Mouse (Mus musculus): ENCODE measurements around the gene Lcn5.

The Lcn5 gene

DNA sequence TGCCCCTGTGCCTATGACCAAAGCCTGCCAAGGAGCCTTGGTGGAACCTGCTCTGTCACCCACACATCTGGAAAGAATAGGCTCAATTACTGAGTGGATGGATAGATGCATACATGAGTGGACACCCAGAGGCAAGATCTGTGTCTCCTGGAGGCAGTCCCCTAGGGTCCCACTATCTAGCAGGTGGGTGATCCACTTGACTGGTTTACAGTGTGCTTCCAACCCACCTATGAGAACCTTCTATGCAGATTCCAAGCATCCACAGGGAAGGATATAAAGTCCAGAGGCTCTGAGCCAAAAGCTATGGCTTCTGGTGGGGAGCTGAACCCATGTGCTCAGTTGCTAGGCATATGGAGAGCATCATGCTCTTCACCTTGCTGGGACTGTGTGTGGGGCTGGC is at the start of gene Lcn5:
Gene Lcn5, plus strand, starts transcription at position 301 of the 400 bp plus-strand sequence.
- no peak for DNase-seq (ENCODE audit: low read depth, low spot score)

GRCm38 (mm10) chr2:25608671-25609070 is 49.1 kb upstream of the Lcn5 start:
- DNase-seq (ENCODE audit: low read depth, low spot score): no peak

DNA sequence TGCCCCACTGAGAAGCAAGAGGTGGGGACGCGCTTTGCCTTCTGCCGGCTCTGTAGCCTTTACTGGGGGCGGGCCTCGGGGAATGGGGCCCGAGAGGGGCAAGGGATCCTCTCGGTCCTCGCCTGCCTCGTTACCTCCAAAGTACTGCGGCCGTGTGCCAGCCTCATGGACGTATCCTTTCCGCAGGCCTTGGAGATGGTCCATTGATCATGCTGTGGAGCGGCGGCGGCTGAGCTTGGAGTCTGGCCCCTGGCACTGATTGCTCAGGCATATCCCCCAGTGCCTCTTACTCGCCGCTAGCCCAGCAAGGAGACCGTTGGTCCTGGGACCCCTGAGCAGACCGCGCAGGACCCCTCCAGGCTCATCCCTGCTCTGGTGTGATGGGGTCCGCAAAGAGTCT is 41.4 kb upstream of the Lcn5 start:
- DNase-seq (ENCODE audit: low read depth, low spot score): no peak

DNA sequence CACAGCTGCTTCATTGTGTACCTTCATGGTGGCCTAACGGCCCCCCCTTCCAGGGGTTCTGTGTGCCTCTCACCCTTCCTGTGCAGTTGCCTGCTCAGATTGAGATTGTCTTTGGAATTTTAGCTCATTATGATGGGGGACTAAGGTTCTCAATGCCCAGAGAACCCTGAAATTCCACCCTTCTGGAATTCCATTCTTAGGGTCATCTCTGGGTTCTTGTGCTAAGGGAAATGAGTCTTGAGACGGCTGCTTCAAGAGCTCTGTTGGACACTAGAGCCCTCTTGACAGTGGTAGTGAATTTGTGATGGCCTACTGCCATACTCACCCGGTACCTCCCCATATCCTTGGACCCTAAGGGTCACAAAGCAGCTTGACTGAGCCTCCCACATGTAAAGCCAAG is 40.2 kb upstream of the Lcn5 start, which contains the start of gene Ccdc183:
Gene Ccdc183, minus strand, starts transcription at position 101 of the 400 bp plus-strand sequence.
- DNase-seq (ENCODE audit: low read depth, low spot score): no peak

DNA sequence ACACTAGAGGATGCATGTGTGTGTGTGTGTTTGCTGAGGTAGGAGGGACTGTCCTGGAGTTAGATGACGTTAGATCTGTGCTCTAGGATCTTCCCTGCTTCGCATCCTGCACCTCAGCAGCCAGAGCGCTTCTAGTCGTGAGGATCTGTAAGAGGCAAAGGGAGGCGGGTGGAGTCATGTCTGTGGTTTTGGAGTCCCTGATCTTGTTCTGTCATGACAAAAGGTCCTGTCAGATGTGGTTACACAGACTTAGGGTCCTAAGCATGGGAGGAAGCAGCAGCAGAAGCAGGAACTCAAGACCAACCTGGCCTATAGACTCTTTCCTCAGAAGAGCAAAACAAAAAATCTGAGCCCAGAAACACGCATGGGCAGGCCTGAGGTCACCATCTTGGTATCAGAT is 37.4 kb upstream of the Lcn5 start:
- no peak for DNase-seq (ENCODE audit: low read depth, low spot score)

GRCm38 (mm10) chr2:25620852-25621228 is 36.9 kb upstream of the Lcn5 start:
- DNase-seq (ENCODE audit: low read depth, low spot score): no peak

DNA sequence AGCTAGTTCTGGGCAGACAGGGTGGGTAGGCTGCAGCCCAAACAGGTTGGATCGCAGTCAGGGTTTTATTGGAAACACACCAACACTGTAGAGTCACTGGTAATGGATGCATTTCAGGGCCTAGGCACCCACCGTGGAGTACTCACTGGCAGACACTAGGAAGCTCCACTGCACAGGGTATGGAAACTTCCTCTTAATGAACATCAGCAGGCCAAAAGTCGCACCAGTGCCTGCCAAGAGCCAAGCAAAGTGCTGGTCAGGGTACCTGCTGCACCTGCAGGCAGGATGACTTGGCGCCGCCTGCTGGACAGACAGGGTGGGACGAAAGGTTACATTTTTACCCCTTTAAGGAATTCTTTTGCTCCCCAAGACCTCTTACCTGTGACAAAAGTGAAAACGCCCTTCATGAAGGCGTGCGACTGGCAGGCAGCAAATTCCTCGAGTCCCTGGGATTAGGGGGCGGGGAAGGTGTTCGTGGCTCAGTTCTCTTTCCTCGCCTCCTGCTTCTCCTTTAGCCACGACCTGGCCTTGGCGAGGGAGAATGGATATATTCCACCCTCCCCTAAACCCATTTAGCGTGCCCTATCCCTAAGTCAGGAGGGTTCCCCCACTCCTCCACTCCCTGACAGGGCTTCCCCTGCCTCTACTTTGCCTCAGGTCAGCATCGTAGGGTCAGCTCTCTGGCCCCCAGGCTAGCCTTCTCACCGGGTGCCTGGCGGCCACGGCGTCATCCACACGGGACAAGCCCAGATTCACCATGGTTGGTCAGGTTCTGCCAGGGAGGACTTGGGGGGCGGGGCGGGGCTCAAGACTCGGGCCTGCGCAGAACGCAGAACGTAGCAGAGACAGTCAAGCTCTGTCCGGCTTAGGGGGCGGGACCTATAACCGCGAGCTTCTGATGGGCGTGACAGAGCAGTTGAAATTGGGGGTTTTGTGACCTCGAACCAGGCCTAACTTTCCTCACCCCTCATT is 36.2 kb upstream of the Lcn5 start, which contains the start of gene Tmem141:
Gene Tmem141, minus strand, starts transcription at position 777 of the 972 bp plus-strand sequence.
- DNase-seq (ENCODE audit: low read depth, low spot score): peak; percentile 69

DNA sequence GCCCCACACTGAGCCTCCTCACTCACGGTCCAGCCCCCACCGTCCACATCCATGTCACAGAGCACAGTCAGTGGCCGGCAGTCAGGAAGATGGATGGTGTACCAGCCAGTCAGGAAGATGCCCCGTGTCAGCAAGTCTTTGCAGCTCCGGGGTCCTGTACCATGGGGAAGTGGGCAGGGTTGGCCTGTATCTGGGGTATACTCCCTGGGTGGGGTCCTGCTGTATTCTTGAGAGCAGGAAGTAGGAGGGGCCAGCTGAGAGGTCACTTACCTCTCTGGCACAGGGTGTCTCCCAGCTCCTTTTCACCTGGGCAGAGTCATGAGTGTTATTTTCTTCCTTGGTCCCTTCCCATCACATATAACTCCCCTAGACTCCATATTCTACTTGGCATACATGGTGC is 31.8 kb upstream of the Lcn5 start:
- no peak for DNase-seq (ENCODE audit: low read depth, low spot score)

- no peak for DNase-seq (ENCODE audit: low read depth, low spot score)
Observed at GRCm38 (mm10) chr2:25627811-25628210, 29.9 kb upstream of the Lcn5 start, which contains the start of gene Fcna. Gene Fcna, minus strand, starts transcription at chr2:25628030.

DNA sequence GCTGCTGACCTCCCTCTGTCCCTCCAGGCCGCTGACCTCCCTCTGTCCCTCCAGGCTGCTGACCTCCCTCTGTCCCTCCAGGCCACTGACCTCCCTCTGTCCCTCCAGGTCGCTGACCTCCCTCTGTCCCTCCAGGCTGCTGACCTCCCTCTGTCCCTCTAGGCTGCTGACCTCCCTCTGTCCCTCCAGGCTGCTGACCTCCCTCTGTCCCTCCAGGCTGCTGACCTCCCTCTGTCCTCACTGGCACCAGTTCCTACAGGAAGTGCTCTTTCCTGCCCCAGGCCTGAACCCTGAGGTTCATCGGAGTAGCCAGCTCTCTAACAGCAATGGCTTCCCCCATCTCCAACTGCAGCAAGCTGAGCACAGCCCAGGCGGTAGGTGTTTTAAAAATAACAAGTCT is 29.0 kb upstream of the Lcn5 start:
- no peak for DNase-seq (ENCODE audit: low read depth, low spot score)

DNA sequence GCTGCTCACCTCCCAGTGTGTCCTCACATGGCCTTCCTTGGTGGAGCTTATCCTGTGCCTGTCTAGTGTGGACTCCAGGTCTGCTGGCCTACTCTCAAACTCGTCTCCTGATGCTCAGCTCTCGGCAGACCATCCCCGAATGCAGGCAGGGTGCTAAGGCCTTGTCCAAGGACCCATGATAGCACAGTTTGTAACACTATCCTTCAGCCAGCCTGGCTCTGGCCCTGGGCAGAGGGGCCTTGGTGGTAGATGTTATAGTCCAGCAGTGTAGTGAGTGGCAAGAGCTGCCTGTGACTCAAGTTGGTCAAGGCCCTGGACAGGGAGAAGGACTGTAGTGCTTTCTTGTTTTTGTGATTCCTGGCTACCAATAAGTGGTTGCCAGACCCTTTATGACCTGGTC is 24.1 kb upstream of the Lcn5 start:
- no peak for DNase-seq (ENCODE audit: low read depth, low spot score)

DNA sequence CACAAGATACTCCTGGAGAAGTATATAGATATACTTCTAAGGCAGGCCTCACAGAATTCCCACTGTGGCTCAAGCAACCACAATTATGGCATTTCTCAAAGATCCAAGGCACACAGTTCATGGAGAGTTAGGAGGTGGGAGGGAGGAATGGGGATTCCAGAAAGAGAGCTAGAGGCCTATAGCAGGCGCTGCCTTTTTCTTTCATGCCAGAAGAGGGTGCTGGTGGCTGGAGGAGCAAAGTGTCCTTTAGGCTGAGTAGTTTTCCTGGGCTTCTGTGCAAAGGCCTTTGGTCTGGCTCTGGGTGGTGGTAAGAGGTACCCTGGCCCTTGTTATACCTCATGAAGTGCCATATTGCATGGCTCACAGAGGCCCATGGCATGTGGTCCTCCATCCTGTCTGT is 23.7 kb upstream of the Lcn5 start:
- DNase-seq (ENCODE audit: low read depth, low spot score): no peak

GRCm38 (mm10) chr2:25639890-25640289 is 17.9 kb upstream of the Lcn5 start:
- no peak for DNase-seq (ENCODE audit: low read depth, low spot score)

GRCm38 (mm10) chr2:25652902-25653301 is 4.8 kb upstream of the Lcn5 start, which contains the start of gene Lcn8:
Gene Lcn8, plus strand, starts transcription at chr2:25653120.
- no peak for DNase-seq (ENCODE audit: low read depth, low spot score)

DNA sequence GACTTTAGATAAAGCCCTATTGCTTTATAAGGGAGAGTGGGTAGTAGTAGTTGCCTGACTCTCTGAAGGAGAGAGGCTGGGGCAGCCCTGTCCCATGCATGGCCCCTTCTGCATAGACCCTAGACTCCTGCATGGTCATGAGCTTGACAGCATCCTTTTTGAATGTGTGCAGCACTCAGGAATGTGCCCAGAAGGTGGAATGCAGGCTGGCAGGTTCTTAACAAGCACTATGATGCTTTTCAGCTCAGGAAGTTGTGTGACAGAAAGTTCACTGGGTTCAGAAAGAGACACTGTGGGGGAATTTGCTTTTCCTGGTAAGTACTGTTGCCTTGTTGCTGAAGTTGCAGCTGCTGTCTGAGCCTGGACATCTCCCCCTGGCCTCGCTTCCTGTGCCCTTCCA is 3.2 kb upstream of the Lcn5 start:
- DNase-seq (ENCODE audit: low read depth, low spot score): no peak

DNA sequence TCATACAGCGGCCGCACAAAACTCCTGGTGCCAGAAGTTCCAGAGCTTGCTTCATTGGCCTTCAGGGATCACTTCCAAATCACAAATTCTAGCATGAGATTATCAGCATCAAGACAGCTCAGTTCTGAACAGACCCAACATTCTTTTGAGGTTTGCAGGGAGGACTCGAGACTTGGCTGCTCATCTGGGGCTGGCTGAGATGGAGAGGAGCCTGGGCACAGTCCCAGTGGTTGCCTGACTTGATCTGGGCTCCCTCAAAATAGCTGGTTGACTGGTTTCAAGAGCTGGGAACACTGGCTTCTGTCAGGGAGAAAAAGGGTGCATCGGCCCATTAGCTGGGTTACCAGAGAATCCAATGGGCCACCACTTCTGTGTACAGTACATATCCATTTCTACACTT is 1.1 kb upstream of the Lcn5 start:
- no peak for DNase-seq (ENCODE audit: low read depth, low spot score)

DNA sequence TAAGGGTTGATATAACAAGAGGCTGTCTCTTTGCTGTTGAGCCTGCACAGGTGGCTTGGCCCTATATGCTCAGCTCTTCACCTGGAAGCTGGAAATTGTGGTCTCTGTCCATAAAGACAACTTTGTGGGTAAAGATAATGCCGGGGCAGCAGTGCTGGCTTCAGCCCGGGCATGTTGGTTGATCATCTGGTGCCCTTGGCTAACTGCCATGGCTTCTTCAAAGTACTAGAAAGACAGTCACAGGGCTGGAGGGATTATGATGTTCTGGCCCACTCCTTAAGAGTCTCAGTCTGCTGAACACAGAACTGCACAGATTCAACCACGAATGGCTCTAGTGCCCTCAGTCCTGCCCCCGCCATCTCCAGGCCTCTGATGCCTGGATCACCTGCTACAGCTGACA is 506 bp upstream of the Lcn5 start:
- no peak for DNase-seq (ENCODE audit: low read depth, low spot score)

DNA sequence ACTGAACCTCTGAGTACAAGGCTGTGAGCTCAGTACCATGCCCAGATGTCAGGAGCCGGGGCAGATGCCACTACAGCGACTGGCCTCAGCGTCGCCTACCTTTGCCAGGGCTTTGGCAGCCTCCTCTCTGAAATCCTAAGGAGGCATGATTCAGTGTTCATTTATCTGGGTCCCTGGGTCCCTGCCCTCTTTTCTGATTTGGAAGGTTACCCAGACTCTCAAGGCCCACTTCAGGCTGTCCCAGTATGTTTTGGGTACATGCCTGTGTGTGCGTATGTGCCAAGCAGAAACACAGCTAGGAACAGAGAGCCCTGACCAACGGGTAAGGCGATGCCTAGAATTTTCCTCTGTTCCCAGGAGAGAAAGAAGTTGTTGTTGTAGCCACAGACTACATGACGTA is 2.5 kb downstream of the Lcn5 start:
- DNase-seq (ENCODE audit: low read depth, low spot score): no peak

DNA sequence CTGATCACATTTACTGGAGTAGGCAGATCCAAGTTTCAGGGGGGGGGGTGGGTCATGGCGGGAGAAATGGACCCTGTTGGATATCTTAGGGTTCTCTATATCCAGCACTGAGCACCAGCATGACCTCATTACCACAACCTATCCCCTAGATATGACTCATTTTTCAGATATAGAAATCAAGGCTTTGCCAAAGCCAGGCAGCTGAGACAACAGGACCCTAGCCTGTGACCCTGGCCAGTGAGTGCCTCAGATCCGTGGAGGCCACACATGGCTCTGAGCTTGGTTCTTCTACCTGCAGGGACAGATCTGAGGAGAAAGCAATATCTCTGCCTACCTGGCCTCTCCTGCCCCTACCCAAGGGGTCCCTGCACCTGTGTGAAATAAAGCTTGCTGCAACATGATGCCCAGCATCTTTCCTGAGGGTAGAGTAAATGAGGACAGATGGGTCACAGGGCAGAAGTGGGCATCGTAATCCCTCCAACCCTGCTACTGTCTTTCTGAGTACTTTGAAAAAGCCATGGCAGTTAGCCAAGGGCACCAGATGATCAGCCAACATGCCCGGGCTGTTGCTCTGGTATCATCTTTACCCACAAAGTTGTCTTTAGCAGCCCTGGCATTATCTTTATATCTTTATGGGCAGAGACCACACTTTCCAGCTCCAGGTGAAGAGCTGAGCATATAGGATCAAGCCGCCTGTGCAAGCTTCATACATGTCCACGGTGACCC is 3.7 kb downstream of the Lcn5 start:
- DNase-seq (ENCODE audit: low read depth, low spot score): no peak

DNA sequence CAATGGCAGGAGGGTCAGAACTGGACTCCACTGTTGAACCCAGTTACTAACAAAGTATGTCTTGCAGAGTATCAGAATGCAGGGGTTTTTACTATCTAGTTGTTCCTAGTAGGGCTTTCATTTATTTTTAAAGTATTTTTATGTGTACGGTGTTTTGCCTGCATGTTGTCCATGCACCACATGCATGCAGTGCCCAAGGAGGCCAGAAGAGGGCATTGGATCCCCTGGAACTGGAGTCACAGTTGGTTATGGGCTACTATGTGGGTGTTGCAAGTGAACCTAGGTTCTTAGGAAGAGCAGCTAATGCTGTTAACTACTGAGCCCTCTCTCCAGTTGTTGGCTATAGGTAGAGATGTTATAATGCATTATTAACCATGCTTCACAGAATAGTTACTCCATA is 5.8 kb downstream of the Lcn5 start:
- no peak for DNase-seq (ENCODE audit: low read depth, low spot score)

- DNase-seq (ENCODE audit: low read depth, low spot score): no peak
Observed at GRCm38 (mm10) chr2:25664125-25664524, 6.4 kb downstream of the Lcn5 start.

DNA sequence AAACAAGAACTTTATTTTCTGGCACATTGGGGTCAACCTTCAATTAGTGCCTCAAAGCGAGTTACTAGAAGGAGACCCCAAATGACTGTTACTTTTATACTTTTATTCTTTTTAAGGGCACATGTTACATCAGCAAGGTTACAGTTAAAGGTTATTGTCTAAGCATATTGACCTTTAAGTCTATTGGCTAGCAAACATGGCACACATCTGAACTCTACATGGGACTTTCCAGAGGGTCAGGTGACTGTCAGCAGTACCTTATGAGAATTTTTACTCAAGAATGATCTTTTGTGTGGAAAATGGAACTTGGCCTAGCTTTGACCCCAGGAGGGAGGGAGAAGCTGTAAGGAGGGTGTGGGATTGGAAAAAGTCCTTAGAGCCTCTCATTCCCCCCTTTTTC is 8.8 kb downstream of the Lcn5 start:
- DNase-seq (ENCODE audit: low read depth, low spot score): no peak

DNA sequence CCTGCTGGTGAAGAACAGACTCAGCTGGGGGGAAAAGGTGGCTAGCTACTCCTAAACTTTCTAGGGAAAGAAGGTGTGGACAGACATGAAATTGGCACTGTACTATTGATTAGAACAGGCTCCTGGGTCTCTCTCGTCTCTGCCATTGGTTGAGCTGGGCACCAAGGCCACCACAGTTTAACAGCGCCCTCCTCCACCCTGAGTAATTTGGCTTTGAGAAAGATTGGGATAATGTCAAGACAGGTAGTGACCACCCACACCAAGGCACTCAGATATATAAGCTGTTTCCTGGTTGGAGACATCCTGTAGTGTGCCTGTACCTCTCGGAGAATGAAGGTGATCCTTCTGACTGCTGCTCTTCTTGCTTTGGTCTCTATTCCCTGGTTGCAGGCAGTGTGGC is 18.7 kb downstream of the Lcn5 start, which contains the start of gene Lcn6:
Gene Lcn6, plus strand, starts transcription at position 301 of the 400 bp plus-strand sequence.
- no peak for DNase-seq (ENCODE audit: low read depth, low spot score)
